Mouse (Mus musculus) ES-E14 (cell line): ENCODE measurements around the gene Safb2.

ENCODE experiments used
- CHD2 ChIP-seq: IDR thresholded peaks from 2 replicates; pipeline ENCODE4 v1.6.1; 2014; ENCODE audit warnings: mild to moderate bottlenecking, low read depth, low read length, inconsistent platforms
- HCFC1 ChIP-seq: IDR thresholded peaks from 2 replicates; pipeline ENCODE4 v1.6.1; 2012; ENCODE audit warnings: low read length, inconsistent platforms, borderline replicate concordance; ENCODE audit not compliant: insufficient read depth
- ZC3H11A ChIP-seq: IDR thresholded peaks from 2 replicates; pipeline ENCODE4 v1.6.1; 2012; ENCODE audit warnings: low read depth, mild to moderate bottlenecking, inconsistent platforms, low read length, borderline replicate concordance

DNA sequence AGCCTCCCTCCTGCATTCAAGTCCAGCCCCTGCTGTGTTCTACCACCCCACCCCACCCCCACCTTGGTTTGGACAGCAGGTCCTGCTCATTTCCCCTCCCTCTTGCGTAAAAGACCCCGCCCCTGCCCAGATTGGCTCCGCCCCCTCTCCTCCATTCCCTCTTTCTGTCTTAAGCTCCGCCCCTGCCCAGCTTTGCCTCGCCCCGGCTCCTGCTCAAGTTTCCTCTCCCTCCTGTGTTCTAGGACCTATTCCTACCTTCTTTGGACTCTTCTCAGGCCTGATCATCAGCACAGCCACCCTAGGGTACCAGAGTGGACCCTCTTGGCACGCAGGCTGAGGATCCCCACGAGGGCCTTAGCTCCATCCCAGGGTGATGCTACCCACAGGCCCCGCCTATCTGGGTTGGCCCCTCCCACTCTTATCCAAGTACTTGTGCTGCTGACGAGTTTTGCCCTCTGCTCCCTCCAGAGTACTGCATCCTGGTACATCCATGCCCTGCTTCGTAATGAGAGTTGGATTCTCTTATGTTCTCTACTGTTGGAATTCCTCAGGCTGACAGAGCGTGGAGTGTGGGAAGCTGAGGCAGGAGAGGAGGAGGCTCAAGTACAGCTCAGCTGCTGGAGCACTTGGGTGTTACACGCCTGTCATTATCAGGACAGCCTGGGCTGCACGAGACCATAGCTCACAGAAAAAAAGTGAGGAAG is 27.6 kb upstream of the Safb2 start:
- TF ChIP-seq HCFC1 (no peak), CHD2 (no peak), ZC3H11A (no peak)
